Mouse (Mus musculus): Measurements from ENCODE around the gene Vmn2r109.
"Not testable (repeated sequence)": the region's sequence is repeated elsewhere in the genome, so short reads cannot be mapped to it uniquely, and the experiment has no call there.

The Vmn2r109 gene

GRCm38 (mm10) chr17:20564656-20565055, at the start of gene Vmn2r109:
TSS of gene Vmn2r109 (minus strand) at chr17:20564756.
- DNase-seq (ENCODE audit: extremely low spot score, low spot score) = no peak

- no peak for DNase-seq (ENCODE audit: extremely low spot score, low spot score)
These were observed 31.8 kb upstream of the Vmn2r109 start, which contains the start of gene Vmn2r110 for GRCm38 (mm10) chr17:20596323-20596722. TSS of gene Vmn2r110 (minus strand) at chr17:20596423.

GRCm38 (mm10) chr17:20508247-20508646, 56.3 kb downstream of the Vmn2r109 start:
- DNase-seq (ENCODE audit: extremely low spot score, low spot score) = not testable (repeated sequence)

GRCm38 (mm10) chr17:20497858-20498257, 66.7 kb downstream of the Vmn2r109 start, which contains the start of gene Vmn1r225:
TSS of gene Vmn1r225 (plus strand) at chr17:20498158.
- DNase-seq (ENCODE audit: extremely low spot score, low spot score) = no peak
